Mouse (Mus musculus): ENCODE measurements around the gene Wfdc1.

GRCm38 (mm10) chr8:119642960-119643359 is 23.2 kb upstream of the Wfdc1 start:
- TF ChIP-seq CTCF (IDR thresholded peaks at IDR 0.05; ENCODE audit: low read depth, low read length) (no peak), GATA1 (IDR thresholded peaks at IDR 0.05; ENCODE audit: borderline replicate concordance, low read length) (no peak)

All from G1E (cell line).